Mouse (Mus musculus): ENCODE results near the gene Pbrm1. TPM values are rescaled to one million over a fixed set of nuclear protein-coding genes. Genes with fewer than 3 reads are reported as not detected.

Gene Pbrm1
- polyA plus RNA-seq, 1 experiment = 21.5 TPM

DNA sequence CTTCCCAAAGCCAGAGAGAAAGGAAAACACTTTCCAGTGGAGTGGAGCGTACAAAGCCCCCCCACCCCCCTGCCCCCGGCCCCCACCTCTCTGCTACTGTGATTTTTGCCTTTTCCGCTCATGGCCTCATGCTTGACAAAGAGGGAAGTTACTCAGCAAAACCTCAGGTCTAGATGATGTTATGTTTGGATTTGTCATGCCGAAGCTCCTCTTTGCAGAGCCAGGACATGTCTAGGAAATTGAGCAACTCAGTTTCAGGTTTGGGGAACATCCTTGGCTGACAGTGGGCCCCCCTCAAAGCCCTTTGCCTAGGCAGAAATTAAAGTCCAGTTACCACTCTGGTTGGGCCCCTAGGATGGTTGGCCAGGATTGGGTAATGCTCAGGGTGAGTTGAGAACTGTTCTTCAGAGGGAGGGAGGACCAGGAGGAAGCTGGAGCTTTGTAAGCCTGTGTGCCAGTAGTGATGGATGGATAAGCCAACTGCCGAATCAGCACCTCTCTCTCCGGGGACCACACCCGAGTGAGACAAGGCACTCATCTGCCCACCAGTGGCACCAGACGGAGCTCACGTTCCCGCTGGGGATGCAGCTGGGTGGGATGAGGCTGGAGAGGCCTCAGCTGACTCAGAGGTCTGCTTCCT lies 147.2 kb downstream of the Pbrm1 start:
- no peak for DNase-seq (ENCODE audit: low spot score)

DNA sequence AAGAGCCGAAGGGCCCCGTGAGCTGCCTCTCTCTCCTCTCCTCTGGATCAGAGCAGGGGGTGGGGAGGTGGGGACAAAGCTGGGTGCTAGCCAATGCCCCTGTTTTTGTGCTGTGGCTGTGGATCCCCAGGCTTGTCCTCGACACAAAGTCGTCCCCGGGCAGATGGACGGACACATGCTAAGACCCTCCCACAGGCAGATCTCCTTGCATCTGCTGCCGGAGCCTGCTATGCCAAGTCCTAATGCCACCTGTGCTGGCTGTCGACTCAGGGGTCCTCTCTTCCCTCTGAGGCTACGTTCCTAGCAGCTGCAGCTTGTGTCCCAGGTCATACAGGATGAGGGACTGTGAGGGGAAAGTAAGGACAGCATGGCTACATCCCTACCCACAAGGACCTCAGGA lies 147.9 kb downstream of the Pbrm1 start:
- no peak for DNase-seq (ENCODE audit: low spot score)

GRCm38 (mm10) chr14:31168425-31168824 lies 149.5 kb downstream of the Pbrm1 start, which contains the start of gene Stab1:
Gene Stab1, minus strand, starts transcription at chr14:31168641.
- DNase-seq (ENCODE audit: low spot score) = no peak

DNA sequence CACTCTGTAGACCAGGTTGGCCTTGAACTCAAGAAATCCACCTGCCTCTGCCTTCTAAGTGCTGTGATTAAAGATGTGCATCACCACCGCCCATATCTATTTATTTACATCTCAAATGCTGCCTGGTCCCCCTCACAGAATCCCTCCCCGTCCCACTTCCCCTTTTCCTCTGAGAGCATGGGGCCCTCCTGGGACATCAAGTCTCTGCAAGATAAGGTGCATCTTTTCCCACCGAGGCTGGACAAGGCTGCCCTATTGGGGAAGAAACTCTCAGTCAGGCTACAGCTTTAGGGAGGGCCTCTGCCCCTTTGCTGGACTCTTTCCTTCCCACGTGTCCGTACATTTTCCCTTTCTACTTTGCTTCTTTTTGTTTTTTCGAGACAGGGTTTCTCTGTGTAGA lies 150.6 kb downstream of the Pbrm1 start:
- DNase-seq (ENCODE audit: low spot score) = no peak

DNA sequence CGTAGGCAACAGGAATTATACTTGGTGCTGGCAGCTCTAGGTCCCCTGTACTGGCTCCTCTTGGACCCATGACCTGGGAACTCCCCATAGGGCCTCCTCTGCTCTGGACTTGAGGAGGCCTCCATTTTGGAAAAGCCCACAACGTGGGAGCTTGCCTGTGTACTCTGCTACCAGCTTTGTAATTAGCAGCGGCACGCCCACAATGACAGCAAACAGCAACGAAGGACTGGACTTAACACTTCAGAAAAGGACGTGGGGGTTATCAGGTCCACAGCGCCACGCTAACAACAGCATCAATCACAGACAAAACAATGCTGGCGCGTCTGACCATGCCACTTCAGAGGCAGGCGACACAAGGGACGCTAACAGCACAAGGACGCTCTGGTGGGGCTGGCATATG lies 152.0 kb downstream of the Pbrm1 start:
- no peak for DNase-seq (ENCODE audit: low spot score)

Other genes with a start within 250 kb of the Pbrm1 start
- gene Tmem110, start 193.5 kb upstream of the Pbrm1 start, polyA plus RNA-seq (2012; rRNA removed) = 25.6 and 26.2 TPM in 2 replicates
- gene Mustn1, start 139.9 kb upstream of the Pbrm1 start, polyA plus RNA-seq (2012; rRNA removed) = 186 and 192 TPM in 2 replicates
- gene Itih4, start 132.7 kb upstream of the Pbrm1 start, polyA plus RNA-seq (2012; rRNA removed) = 0.78 and 1.7 TPM in 2 replicates
- 1.0 and 1.2 TPM in 2 replicates for gene Itih3, start 95.4 kb upstream of the Pbrm1 start, polyA plus RNA-seq (2012; rRNA removed)
- gene Itih1, start 75.8 kb upstream of the Pbrm1 start, polyA plus RNA-seq (2012; rRNA removed) = 0.04 TPM in 1 of 2 replicates, not detected in the other
- 6.7 and 7.1 TPM in 2 replicates for gene Nek4, start 67.8 kb upstream of the Pbrm1 start, polyA plus RNA-seq (2012; rRNA removed)
- gene Glt8d1, start 17.7 kb upstream of the Pbrm1 start, polyA plus RNA-seq (2012; rRNA removed) = 84.7 and 102 TPM in 2 replicates
- gene Spcs1, start 17.5 kb upstream of the Pbrm1 start, polyA plus RNA-seq (2012; rRNA removed) = 269 and 320 TPM in 2 replicates
- 51.0 and 68.7 TPM in 2 replicates for gene Gnl3, start within 50 bp of the Pbrm1 start, polyA plus RNA-seq (2012; rRNA removed)
- gene Smim4, start 109.8 kb downstream of the Pbrm1 start, polyA plus RNA-seq (2012; rRNA removed) = 28.1 and 42.8 TPM in 2 replicates
- 8.0 and 8.1 TPM in 2 replicates for gene Nt5dc2, start 111.9 kb downstream of the Pbrm1 start, polyA plus RNA-seq (2012; rRNA removed)
- gene Stab1, start 149.5 kb downstream of the Pbrm1 start, polyA plus RNA-seq (2012; rRNA removed) = 85.3 and 90.2 TPM in 2 replicates
- 3.0 and 3.5 TPM in 2 replicates for gene Tnnc1, start 189.2 kb downstream of the Pbrm1 start, polyA plus RNA-seq (2012; rRNA removed)
- 211 and 293 TPM in 2 replicates for gene Nisch, start 197.8 kb downstream of the Pbrm1 start, polyA plus RNA-seq (2012; rRNA removed)
- 3.6 and 5.9 TPM in 2 replicates for gene Sema3g, start 198.7 kb downstream of the Pbrm1 start, polyA plus RNA-seq (2012; rRNA removed)
- 8.9 and 9.0 TPM in 2 replicates for gene Phf7, start 232.2 kb downstream of the Pbrm1 start, polyA plus RNA-seq (2012; rRNA removed)
- gene Bap1, start 232.3 kb downstream of the Pbrm1 start, polyA plus RNA-seq (2012; rRNA removed) = 41.8 and 43.2 TPM in 2 replicates

Measured in urinary bladder, adult 2 months (tissue).